Mouse (Mus musculus): ENCODE results near the gene Jdp2.

- TF ChIP-seq GATA1 (IDR thresholded peaks at IDR 0.05; ENCODE audit: borderline replicate concordance, low read length), result no peak
- TF ChIP-seq FLI1 (IDR thresholded peaks at IDR 0.05; ENCODE audit: low read length), result no peak
Observed at GRCm38 (mm10) chr12:85625852-85626251, 27.0 kb downstream of the Jdp2 start.
